Mouse (Mus musculus): ENCODE data around the gene Mef2c. TPM values are rescaled to one million over a fixed set of nuclear protein-coding genes. Genes with fewer than 3 reads are reported as not detected.

The Mef2c gene
- polyA plus RNA-seq (2014; fragmentation: Nextera tagmentation; extraction: Ambion mirVana): 29.8 and 35.0 TPM in 2 replicates

GRCm38 (mm10) chr13:83503919-83504318 lies at the start of gene Mef2c:
TSS of gene Mef2c (plus strand) at chr13:83504034.
- Histone ChIP-seq H3K4me2 (ENCODE audit: low read depth, low read length) (no peak within 1 kb of the TSS), H3K36me3 (replicated peaks; ENCODE audit: control insufficient read depth, insufficient read depth, low read depth, low read length) (no peaks in the 10 kb centered on the region), H3K9me3 (replicated peaks; ENCODE audit: control insufficient read depth, low read length) (no peaks in the 10 kb centered on the region), H3K9ac (replicated peaks; ENCODE audit: low read length) (no peak within 1 kb of the TSS), H3K27ac (replicated peaks; ENCODE audit: low read depth, low read length) (no peak within 1 kb of the TSS), H3K4me1 (ENCODE audit: control insufficient read depth, insufficient read depth, low read length) (no peaks in the 10 kb centered on the region), H3K27me3 (ENCODE audit: control insufficient read depth, insufficient read depth, low read length) (no peaks in the 10 kb centered on the region), H3K4me3 (ENCODE audit: low read depth, low read length) (no peak within 1 kb of the TSS)
- ATAC-seq (replicated peaks; ENCODE audit: insufficient number of reproducible peaks, low FRiP score, low TSS enrichment, low read depth) (no peak), DNase-seq (ENCODE audit: low spot score) (no peak)
- 84% methylated on average over 7 of the region's 7 CpGs for WGBS

GRCm38 (mm10) chr13:83458729-83459128 lies 45.1 kb upstream of the Mef2c start:
- ATAC-seq (replicated peaks; ENCODE audit: insufficient number of reproducible peaks, low FRiP score, low TSS enrichment, low read depth) (no peak), DNase-seq (ENCODE audit: low spot score) (no peak)
- Histone ChIP-seq H3K4me3 (ENCODE audit: low read depth, low read length) (no peak overlapping the region), H3K4me1 (ENCODE audit: control insufficient read depth, insufficient read depth, low read length) (no peaks in the 10 kb centered on the region), H3K27ac (replicated peaks; ENCODE audit: low read depth, low read length) (no peak overlapping the region), H3K27me3 (ENCODE audit: control insufficient read depth, insufficient read depth, low read length) (no peaks in the 10 kb centered on the region), H3K9ac (replicated peaks; ENCODE audit: low read length) (no peak overlapping the region), H3K9me3 (replicated peaks; ENCODE audit: control insufficient read depth, low read length) (no peaks in the 10 kb centered on the region), H3K4me2 (ENCODE audit: low read depth, low read length) (no peak overlapping the region), H3K36me3 (replicated peaks; ENCODE audit: control insufficient read depth, insufficient read depth, low read depth, low read length) (no peaks in the 10 kb centered on the region)

- Histone ChIP-seq H3K9me3 (replicated peaks; ENCODE audit: control insufficient read depth, low read length) (no peaks in the 10 kb centered on the region), H3K4me2 (ENCODE audit: low read depth, low read length) (no peak overlapping the region), H3K4me3 (ENCODE audit: low read depth, low read length) (no peak overlapping the region), H3K27me3 (ENCODE audit: control insufficient read depth, insufficient read depth, low read length) (no peaks in the 10 kb centered on the region), H3K36me3 (replicated peaks; ENCODE audit: control insufficient read depth, insufficient read depth, low read depth, low read length) (no peaks in the 10 kb centered on the region), H3K9ac (replicated peaks; ENCODE audit: low read length) (no peak overlapping the region), H3K27ac (replicated peaks; ENCODE audit: low read depth, low read length) (no peak overlapping the region), H3K4me1 (ENCODE audit: control insufficient read depth, insufficient read depth, low read length) (no peaks in the 10 kb centered on the region)
- no peak for ATAC-seq (replicated peaks; ENCODE audit: insufficient number of reproducible peaks, low FRiP score, low TSS enrichment, low read depth)
- 97% methylated on average over 3 of the region's 3 CpGs for WGBS
- DNase-seq (ENCODE audit: low spot score): no peak
Measured at GRCm38 (mm10) chr13:83459600-83459999, 44.2 kb upstream of the Mef2c start.

- H3K27ac ChIP-seq (replicated peaks; ENCODE audit: low read depth, low read length): no peak overlapping the region
- 77% methylated on average over 1 of the region's 1 CpGs for WGBS
- ATAC-seq (replicated peaks; ENCODE audit: insufficient number of reproducible peaks, low FRiP score, low TSS enrichment, low read depth): no peak
- no peak for DNase-seq (ENCODE audit: low spot score)
- no peaks in the 10 kb centered on the region for H3K4me1 ChIP-seq (ENCODE audit: control insufficient read depth, insufficient read depth, low read length)
- H3K4me3 ChIP-seq (ENCODE audit: low read depth, low read length): no peak overlapping the region
- H3K36me3 ChIP-seq (replicated peaks; ENCODE audit: control insufficient read depth, insufficient read depth, low read depth, low read length): no peaks in the 10 kb centered on the region
- no peak overlapping the region for H3K9ac ChIP-seq (replicated peaks; ENCODE audit: low read length)
- no peaks in the 10 kb centered on the region for H3K9me3 ChIP-seq (replicated peaks; ENCODE audit: control insufficient read depth, low read length)
- H3K4me2 ChIP-seq (ENCODE audit: low read depth, low read length): no peak overlapping the region
- no peaks in the 10 kb centered on the region for H3K27me3 ChIP-seq (ENCODE audit: control insufficient read depth, insufficient read depth, low read length)
Measured at GRCm38 (mm10) chr13:83460620-83461019, 43.2 kb upstream of the Mef2c start.

- Histone ChIP-seq H3K9me3 (replicated peaks; ENCODE audit: control insufficient read depth, low read length) (no peaks in the 10 kb centered on the region), H3K4me3 (ENCODE audit: low read depth, low read length) (no peak overlapping the region), H3K4me1 (ENCODE audit: control insufficient read depth, insufficient read depth, low read length) (no peaks in the 10 kb centered on the region), H3K9ac (replicated peaks; ENCODE audit: low read length) (no peak overlapping the region), H3K36me3 (replicated peaks; ENCODE audit: control insufficient read depth, insufficient read depth, low read depth, low read length) (no peaks in the 10 kb centered on the region), H3K4me2 (ENCODE audit: low read depth, low read length) (no peak overlapping the region), H3K27ac (replicated peaks; ENCODE audit: low read depth, low read length) (no peak overlapping the region), H3K27me3 (ENCODE audit: control insufficient read depth, insufficient read depth, low read length) (no peaks in the 10 kb centered on the region)
- 80% methylated on average over 2 of the region's 2 CpGs for WGBS
- ATAC-seq (replicated peaks; ENCODE audit: insufficient number of reproducible peaks, low FRiP score, low TSS enrichment, low read depth) (no peak), DNase-seq (ENCODE audit: low spot score) (no peak)
Measured at GRCm38 (mm10) chr13:83461556-83461955, 42.3 kb upstream of the Mef2c start.

GRCm38 (mm10) chr13:83466756-83467155 lies 37.1 kb upstream of the Mef2c start:
- Histone ChIP-seq H3K36me3 (replicated peaks; ENCODE audit: control insufficient read depth, insufficient read depth, low read depth, low read length) (no peaks in the 10 kb centered on the region), H3K27ac (replicated peaks; ENCODE audit: low read depth, low read length) (no peak overlapping the region), H3K4me2 (ENCODE audit: low read depth, low read length) (no peak overlapping the region), H3K4me3 (ENCODE audit: low read depth, low read length) (no peak overlapping the region), H3K9me3 (replicated peaks; ENCODE audit: control insufficient read depth, low read length) (no peaks in the 10 kb centered on the region), H3K9ac (replicated peaks; ENCODE audit: low read length) (no peak overlapping the region), H3K27me3 (ENCODE audit: control insufficient read depth, insufficient read depth, low read length) (no peaks in the 10 kb centered on the region), H3K4me1 (ENCODE audit: control insufficient read depth, insufficient read depth, low read length) (no peaks in the 10 kb centered on the region)
- no peak for ATAC-seq (replicated peaks; ENCODE audit: insufficient number of reproducible peaks, low FRiP score, low TSS enrichment, low read depth)
- no peak for DNase-seq (ENCODE audit: low spot score)
- 89% methylated on average over 5 of the region's 5 CpGs for WGBS

- Histone ChIP-seq H3K4me1 (ENCODE audit: control insufficient read depth, insufficient read depth, low read length) (no peaks in the 10 kb centered on the region), H3K9ac (replicated peaks; ENCODE audit: low read length) (no peak overlapping the region), H3K27me3 (ENCODE audit: control insufficient read depth, insufficient read depth, low read length) (no peaks in the 10 kb centered on the region), H3K9me3 (replicated peaks; ENCODE audit: control insufficient read depth, low read length) (no peaks in the 10 kb centered on the region), H3K36me3 (replicated peaks; ENCODE audit: control insufficient read depth, insufficient read depth, low read depth, low read length) (no peaks in the 10 kb centered on the region), H3K4me3 (ENCODE audit: low read depth, low read length) (no peak overlapping the region), H3K27ac (replicated peaks; ENCODE audit: low read depth, low read length) (no peak overlapping the region), H3K4me2 (ENCODE audit: low read depth, low read length) (no peak overlapping the region)
- ATAC-seq (replicated peaks; ENCODE audit: insufficient number of reproducible peaks, low FRiP score, low TSS enrichment, low read depth): no peak
- 54% methylated on average over 3 of the region's 3 CpGs for WGBS
- no peak for DNase-seq (ENCODE audit: low spot score)
Measured at GRCm38 (mm10) chr13:83468794-83469193, 35.0 kb upstream of the Mef2c start.

GRCm38 (mm10) chr13:83473755-83474154 lies 30.1 kb upstream of the Mef2c start:
- Histone ChIP-seq H3K9ac (replicated peaks; ENCODE audit: low read length) (no peak overlapping the region), H3K36me3 (replicated peaks; ENCODE audit: control insufficient read depth, insufficient read depth, low read depth, low read length) (no peaks in the 10 kb centered on the region), H3K27ac (replicated peaks; ENCODE audit: low read depth, low read length) (no peak overlapping the region), H3K4me3 (ENCODE audit: low read depth, low read length) (no peak overlapping the region), H3K27me3 (ENCODE audit: control insufficient read depth, insufficient read depth, low read length) (no peaks in the 10 kb centered on the region), H3K9me3 (replicated peaks; ENCODE audit: control insufficient read depth, low read length) (no peaks in the 10 kb centered on the region), H3K4me2 (ENCODE audit: low read depth, low read length) (no peak overlapping the region), H3K4me1 (ENCODE audit: control insufficient read depth, insufficient read depth, low read length) (no peaks in the 10 kb centered on the region)
- WGBS: 73% methylated on average over 2 of the region's 2 CpGs
- no peak for ATAC-seq (replicated peaks; ENCODE audit: insufficient number of reproducible peaks, low FRiP score, low TSS enrichment, low read depth)
- no peak for DNase-seq (ENCODE audit: low spot score)

Data from embryonic facial prominence, embryonic 11.5 days (tissue).